Mouse (Mus musculus) gastrocnemius, postnatal 25 days (tissue): ENCODE measurements around the gene Zbed4. TPM values are rescaled to one million over a fixed set of nuclear protein-coding genes. Genes with fewer than 3 reads are reported as not detected.
"Not testable (repeated sequence)": the region's sequence is repeated elsewhere in the genome, so short reads cannot be mapped to it uniquely, and the experiment has no call there.

ENCODE experiments used
- DNase-seq: peaks from one replicate; pipeline ENCODE4 v3.0.0; 2022
- total RNA-seq, 2 experiments: library from RNA; stranded (reverse); gene quantifications; 1 replicate in 1 of 2; 2 replicates in 1 of 2; pipeline ENCODE4 v1.2.3; 2021

Gene Zbed4
- total RNA-seq, 2 experiments from 2014 or later, result 9.0 to 11.3 TPM

DNA sequence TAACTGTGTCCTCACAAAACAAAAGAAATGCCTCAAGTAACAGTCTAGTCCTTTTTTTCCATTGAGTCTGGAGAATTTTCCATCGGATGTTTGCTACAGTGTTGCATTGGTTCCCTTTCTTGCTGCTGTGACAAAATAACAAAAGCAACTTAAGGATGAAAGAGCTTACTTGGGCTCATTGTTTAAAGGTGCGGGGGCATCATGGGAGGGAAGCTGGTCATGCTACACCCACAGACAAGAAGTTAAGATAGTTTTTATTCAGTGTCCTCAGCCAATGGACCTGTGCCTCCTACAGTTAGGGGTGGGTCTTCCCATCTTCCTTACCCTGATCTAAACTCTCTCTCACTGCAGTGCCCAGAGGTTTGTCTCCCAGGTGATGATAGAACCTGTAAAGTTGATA lies 13.0 kb upstream of the Zbed4 start:
- DNase-seq, result no peak

DNA sequence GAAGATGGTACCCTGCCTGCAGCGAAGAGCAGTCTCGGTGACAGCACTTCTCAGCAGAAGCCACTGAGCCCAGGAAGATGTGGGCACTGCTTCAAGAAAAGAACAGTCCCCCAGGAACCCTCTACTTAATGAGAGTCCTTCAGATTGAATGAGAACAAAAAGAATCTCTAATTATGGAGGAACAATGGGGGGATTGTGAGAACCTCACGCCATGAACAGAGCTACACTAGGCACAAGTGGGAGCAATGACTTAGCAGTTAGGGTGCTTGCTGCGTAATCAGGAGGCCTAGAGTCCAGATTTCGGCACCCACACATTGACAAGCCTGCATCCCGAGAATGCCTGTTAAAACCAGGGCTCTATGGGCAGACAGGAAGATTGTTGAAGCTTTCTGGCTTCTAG lies 10.1 kb upstream of the Zbed4 start:
- DNase-seq, result no peak

DNA sequence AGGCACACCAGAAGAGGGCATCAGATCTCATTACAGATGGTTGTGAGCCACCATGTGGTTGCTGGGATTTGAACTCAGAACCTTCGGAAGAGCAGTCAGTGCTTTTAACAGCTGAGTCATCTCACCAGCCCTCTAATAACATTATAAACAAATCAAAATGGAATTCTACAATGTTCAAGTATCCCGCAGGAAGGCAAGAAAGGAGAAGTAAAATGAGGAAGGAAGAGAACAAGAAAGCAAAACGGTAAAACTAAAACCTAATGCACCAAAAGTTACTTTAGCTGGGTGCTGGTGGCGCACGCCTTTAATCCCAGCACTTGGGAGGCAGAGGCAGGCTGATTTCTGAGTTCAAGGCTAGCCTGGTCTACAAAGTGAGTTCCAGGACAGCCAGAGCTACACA lies 8.1 kb upstream of the Zbed4 start:
- not testable (repeated sequence) for DNase-seq

DNA sequence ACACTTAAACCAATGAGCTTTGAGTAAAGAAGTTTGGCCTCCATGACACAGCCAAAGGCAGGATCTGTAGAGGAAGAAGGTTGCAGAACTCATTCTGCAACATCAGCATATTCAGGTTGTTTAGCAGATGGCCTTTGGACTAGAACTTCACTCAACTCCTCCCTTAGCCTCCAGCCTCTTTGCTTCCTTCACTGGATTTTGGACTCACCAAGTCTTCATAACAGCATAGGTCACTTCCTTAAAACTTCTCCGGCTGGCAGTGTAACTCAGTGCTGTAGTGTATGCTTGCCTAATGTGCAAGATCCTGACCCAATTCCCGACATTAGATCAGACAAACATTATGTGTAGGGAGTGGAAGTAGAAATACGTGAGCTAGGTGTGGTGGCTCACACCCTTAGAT lies 6.1 kb upstream of the Zbed4 start:
- DNase-seq, result no peak

DNA sequence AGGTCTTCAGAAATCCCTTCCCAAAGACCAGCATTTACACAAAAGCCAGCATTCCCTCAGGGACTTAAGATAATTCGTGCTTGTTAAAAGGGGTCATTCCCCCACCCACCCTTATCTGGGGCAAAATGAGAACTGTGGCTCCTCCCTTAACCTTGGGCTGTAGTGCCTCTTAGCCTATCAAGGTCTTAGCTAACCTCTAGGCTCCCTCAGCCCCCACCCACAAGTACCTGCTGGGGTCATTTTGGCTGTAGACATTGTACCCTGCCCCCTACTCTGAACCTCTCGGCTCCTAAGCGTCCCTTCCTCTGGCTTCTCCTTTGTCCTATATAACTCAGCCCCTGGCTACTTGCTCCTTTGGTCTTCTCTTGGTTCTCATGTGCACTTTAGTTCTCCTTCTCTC lies 5.5 kb upstream of the Zbed4 start:
- DNase-seq, result no peak

DNA sequence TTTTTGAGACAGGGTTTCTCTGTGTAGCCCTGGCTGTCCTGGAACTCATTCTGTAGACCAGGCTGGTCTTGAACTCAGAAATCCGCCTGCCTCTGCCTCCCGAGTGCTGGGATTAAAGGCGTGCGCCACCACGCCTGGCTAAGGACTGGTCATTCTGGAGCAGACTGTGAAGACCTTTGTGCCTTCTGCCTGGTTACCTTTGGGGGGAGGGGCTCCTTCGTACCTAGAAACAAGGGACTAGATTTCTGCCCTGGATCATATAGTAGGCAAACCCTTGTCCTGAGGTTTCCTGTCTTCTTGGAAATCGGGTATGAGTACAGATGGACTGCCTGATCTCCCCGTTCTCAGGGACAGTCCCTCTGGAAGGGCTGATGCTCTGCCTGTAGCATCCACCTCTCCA lies 1.8 kb upstream of the Zbed4 start:
- DNase-seq, result not testable (repeated sequence)

DNA sequence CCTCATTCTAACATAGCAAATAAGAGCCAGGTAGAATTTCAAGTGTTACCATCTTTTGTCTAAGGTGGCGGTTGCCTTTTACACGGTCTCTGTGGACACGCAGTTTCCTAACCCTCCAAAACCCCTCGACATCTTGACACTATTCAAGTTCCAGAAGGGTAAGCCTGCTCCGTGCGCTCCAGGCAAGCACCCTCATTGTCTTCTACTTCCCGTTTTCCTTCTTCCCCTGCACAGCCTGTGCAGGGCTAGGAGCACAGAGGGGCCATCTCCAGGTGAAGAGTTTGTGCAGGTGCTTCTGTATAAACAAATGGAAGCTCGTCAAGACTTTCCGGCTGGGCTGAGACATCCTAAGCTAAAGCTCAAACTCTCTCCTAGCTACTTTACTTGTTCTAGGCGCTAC lies 1.4 kb upstream of the Zbed4 start:
- no peak for DNase-seq

DNA sequence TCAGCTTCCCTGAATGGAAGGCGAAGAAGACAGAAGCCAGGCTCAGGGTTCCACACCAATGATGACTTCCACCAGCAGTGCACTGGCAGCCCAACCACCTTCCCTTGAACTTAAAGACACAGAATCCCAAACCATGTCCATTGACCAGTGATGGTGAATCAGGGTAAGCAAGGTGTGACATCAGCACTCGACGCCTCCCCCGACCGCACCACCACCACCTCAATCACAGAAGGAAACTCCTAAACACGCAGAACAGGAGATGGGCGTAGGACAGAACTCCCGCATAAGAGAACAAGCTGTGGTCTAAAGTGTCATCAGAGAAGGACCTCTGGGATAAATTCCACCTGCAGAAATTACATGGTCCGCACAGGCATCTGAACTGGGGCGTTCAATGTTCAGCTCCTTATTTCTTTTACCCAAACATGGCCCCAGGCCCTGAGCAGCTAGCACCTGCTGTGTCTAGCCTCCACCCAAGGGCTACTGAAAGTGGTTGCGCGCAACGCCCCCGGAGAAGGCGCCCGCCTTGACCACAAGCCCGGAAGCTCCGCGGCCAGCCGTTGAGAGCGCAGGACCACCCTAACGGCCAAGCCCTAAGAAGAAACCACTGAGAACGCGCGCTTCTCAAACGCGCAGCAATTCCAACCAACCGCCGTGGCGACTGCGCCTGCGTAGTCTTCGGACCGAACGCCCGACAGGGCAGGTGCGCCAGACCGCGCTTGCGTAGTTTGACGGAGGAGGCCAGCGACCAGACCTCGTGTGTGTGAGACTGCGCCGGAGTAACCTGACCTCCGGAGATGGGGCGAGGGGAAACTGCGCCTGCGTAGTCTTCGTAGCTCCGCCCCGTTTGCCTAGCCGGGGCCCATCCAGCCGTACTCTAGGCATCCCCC lies 540 bp upstream of the Zbed4 start:
- peak; percentile 99 for DNase-seq

DNA sequence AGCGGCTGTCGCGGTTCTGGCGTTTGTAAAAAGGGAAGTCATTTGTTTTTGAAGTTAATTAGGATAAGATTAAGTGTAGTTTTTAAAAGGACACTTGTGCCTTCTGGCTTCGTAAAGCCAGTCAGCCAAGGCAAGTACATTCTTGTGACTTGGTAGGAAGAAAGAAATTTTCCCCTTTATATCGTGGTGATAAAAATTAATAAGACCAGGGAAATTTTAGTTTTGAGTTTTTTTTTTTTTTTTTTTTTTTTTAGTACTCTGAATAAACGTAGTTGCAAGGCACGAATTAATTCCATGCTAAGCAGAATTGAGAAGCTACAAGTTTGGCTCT lies 908 bp downstream of the Zbed4 start:
- DNase-seq, result peak; percentile 1

DNA sequence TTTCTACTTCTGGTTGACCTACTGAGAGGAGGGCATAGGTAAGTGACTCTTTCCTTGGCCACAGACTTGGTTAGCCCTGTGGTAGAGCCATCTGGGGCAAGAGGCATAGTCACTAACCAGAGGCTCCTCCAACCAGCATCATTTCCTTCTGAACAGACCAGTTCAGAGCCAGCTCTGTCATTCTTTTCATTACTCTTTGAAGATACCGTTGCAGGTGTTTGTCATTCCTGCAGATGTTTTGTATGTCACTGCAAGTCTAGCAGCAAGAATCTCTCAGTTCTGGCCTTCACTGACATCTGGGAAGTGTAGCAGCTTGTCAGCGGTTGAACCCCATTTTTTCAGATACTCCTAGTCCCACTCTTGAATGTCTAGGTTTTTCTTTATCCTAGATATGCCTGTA lies 3.4 kb downstream of the Zbed4 start:
- DNase-seq, result no peak

DNA sequence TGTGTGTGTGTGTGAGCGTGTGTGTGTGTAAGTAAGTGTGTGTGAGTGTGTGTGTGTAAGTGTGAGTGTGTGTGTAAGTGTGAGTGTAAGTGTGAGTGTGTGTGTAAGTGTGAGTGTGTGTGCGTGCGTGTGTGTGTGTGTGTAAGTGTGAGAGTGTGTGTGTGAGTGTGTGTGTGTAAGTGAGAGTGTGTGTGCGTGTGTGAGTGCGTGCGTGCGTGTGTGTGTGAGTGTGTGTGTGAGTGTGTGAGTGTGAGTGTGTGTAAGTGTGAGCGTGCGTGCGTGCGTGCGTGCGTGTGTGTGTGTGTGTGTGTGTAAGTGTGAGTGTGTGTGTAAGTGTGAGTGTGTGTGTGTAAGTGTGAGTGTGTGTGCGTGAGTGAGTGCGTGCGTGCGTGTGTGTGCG lies 4.3 kb downstream of the Zbed4 start:
- no peak for DNase-seq

DNA sequence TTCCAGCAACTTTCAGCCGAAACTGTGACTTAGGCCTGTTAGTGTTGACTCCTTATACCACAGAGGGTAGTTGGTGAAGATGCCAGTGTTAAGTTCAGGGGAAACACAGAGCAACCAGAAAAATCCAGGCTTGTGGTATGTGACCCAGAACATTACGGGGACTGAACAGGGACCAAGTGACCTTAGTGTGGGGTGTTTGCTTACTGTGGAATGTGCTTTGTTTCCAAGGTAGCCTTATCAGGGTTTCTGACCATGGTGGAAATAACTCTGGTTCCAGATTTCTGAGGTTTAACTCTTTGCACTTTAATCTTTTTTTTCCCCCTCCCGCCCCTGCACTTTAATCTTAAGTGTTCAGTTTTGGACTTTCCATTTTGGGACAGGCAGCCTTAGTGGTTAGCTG lies 6.6 kb downstream of the Zbed4 start:
- no peak for DNase-seq

DNA sequence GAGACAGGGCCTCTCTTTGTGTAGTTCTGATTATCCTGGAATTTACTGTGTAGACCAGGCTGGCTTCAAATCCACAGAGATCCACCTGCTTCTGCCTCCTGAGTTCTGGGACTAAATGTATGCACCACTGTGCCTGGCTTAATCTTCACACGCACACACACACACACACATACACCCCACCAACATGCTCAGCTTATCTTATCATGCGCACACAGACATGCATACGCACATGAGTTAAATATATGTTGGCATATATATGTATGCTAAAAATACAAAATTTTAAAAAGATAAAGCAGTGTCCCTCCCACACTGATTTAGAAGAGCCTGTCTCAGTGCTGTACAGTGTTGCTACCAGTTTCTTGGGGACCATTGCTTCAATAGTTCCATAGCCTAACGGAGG lies 10.1 kb downstream of the Zbed4 start:
- no peak for DNase-seq

DNA sequence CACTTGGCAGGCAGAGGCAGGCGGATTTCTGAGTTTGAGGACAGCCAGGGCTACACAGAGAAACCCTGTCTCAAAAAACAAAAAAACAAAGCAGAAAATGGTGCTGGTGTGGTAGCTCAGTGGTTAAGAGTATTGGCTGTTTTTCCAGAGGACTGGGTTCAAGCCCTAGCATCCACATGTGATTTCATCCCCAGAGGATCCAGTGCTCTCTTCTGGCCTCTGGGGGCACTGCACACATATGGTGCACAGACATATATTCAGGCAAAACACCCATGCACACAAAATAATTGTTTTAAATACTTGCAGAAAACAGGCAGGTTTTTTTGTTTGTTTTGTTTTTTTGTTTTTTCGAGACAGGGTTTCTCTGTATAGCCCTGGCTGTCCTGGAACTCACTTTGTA lies 14.7 kb downstream of the Zbed4 start:
- not testable (repeated sequence) for DNase-seq

DNA sequence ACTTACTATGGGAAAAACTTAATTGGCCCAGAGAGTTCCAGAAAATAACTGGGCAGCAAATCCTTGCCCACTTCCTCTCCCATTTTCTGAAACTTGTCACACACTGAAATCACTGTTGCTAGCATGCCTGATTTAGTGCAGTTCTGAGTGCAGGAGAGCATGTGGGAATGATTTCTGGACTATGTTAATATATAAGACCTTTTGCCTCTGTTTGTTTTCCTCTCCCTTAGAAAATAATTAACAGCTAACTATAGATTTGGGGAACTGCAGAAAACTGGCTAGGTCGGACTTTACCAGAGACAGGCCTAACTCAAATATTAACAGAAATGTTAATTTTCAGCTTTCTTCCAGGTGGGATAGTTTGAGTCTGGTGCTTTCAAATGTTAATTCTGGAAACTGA lies 17.1 kb downstream of the Zbed4 start:
- no peak for DNase-seq

DNA sequence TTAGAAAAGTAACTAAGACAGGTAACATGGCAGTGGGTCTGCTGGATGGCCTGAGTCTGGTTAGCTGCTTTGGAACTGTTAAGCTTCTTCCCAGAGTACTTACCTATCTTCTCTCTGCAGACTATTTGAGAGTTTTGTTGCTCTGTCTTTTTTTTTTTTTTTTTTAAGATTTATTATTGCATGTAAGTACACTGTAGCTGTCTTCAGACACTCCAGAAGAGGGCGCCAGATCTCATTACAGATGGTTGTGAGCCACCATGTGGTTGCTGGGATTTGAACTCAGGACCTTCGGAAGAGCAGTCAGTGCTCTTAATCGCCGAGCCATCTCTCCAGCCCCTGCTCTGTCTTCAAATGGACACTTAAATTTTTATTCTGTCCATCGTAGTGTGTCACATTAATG lies 23.2 kb downstream of the Zbed4 start:
- not testable (repeated sequence) for DNase-seq

DNA sequence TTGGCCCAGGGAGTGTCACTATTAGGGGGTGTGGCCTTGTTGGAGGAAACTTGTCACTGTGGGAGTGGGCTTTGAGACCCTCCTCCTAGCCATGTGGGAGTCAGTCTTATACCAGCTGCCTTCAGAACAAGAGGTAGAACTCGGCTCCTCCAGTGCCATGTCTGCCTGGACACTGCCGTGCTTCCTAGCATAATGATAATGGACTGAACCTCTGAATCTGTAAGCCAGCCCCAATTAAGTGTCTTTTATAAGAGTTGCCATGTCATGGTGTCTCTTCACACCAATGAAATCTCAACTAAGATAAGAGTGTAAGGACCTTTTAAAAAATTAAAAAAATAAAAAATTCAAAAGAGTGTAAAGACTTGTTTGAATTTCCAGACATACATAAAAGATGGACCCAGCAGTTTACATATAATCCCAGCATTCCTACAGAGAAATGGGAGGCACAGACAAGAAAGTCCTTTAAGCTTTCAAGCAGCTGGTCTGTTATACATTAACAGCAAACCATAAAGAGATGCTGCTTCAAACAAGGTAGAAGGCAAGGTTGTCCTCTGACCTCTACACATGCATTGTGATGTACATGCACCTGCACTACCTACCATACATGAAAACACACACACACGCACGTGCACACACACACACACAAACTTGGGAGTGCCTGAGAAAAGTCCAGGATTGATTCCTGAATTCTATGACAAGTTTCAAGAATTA lies 40.8 kb downstream of the Zbed4 start:
- DNase-seq, result no peak

DNA sequence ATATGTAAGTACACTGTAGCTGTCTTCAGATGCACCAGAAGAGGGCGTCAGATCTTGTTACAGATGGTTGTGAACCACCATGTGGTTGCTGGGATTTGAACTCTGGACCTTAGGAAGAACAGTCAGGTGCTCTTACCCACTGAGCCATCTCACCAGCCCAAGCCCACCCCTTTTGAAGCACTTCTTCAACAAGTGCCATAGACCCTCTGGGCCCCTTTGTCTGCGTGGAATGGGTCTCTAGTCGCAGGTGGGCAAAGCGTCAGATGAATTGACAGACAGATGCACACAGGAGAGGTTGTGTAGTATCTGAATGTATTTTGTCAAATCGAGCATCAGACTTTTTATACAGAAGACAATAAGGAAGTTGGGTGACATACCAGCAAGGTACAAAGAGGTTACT lies 43.3 kb downstream of the Zbed4 start:
- not testable (repeated sequence) for DNase-seq

DNA sequence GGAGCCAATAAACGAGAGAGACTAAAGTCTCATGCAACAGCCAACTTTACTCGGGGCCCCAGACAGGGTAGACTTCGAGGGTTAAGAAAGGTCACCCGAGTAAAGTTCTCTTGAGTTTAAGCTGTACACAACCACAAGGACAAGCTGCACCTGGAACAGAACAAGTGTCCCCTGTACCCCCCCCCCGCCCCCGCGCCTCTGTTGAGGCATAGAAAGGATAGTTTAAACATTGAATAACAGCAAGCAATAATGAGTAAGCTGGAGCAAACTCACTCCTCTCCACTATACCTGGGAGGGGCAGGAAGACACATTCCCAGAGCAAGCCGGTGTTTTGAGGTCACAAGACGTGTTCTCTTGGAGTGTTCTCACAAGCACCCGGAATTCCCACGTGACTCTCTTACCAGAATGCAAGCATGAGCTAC lies 48.5 kb downstream of the Zbed4 start:
- no peak for DNase-seq

DNA sequence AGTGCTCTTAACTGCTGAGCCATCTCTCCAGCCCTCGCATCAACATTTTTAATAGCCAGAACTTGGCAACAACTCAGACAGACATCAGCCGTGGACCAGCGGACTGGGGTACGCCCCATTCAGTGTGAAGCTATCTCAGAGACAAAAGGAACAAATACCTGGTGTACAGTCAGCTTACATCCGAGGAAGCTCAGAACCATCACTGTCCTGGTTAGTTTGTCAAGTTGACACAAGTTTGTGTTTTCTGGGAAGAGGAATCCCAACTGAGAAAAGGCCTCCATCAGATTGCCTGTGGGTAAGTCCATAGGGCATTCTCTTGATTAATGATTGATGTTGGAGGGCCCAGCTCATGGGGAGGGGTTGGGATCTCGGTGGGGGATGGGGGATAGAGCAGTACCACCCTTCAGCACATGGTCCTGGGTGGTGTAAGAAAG lies 49.5 kb downstream of the Zbed4 start:
- no peak for DNase-seq

DNA sequence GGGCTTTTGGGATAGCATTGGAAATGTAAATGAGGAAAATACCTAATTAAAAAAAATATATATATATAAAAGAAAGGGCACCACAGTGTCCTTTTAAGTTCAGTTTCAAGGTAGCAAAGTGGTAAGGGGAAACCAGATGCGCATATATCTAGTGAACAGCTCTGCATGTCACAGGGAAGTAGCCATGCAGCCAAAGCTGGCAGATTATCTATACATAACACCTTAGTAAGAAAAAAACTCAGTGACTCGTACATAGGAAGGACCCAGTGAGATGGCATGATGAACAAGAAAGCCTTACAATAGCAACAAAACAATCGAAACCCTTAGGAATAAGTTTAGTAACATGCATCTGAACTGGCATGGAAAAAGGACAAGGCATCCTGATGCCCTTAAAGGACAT lies 50.4 kb downstream of the Zbed4 start:
- no peak for DNase-seq

DNA sequence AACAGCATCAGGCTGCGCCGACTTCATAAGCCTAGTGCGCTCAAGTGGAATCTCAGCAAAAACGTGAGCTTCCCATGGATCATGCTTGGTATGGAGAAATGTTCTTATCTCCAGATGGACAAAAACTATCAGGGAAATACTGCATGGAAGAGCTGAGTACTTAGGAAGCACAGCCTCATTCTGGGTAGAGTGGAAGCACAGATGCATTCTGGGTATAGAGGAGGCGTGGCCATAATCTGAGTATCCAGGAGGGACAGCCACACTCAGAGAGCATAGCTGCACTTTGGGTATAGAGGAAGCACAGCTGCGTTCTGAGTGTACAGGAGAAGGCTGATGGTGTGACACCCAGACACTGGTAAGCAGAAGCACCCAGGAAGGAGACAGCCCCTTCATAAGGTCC lies 50.9 kb downstream of the Zbed4 start:
- DNase-seq, result no peak

DNA sequence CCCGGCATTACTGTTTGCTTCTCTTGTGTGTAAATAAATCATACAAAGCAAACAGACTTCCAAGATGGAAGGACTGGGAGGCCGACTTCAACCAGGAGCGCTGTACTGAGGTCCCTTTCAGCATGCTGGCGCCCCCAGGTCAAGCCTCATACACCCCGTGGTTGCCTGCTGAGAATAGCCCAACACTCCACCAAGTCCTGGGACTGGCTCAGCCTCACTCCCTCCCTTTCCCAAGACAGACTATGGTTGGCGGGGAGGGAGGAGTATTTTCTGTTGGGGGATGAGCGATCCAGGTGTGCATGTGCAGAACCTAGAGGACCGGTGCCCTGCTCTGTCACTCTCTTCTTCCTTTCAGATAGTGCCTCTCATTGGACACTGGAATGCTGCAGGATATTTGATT lies 56.7 kb downstream of the Zbed4 start:
- no peak for DNase-seq

DNA sequence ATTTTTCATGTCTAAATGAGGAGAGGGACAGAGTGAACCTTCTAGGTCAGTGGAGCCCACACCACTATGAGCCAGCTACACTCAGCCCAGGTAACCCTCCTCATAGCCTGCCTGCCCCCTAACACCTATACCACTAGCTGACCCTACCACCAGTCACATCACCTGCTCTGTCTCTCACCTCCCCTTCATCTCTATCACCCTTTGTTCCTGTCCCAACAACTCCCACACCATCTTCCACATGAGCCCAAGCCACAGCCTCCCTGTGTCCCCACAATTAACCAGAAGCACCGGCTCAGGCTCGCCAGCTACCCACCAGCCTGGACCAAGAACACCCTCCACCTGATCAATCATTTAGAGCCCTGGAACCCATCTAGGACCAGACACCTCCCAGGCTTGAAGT lies 58.9 kb downstream of the Zbed4 start:
- no peak for DNase-seq
